Mouse (Mus musculus): ENCODE measurements around the gene Atp1a4.

Atp1a4 gene

DNA sequence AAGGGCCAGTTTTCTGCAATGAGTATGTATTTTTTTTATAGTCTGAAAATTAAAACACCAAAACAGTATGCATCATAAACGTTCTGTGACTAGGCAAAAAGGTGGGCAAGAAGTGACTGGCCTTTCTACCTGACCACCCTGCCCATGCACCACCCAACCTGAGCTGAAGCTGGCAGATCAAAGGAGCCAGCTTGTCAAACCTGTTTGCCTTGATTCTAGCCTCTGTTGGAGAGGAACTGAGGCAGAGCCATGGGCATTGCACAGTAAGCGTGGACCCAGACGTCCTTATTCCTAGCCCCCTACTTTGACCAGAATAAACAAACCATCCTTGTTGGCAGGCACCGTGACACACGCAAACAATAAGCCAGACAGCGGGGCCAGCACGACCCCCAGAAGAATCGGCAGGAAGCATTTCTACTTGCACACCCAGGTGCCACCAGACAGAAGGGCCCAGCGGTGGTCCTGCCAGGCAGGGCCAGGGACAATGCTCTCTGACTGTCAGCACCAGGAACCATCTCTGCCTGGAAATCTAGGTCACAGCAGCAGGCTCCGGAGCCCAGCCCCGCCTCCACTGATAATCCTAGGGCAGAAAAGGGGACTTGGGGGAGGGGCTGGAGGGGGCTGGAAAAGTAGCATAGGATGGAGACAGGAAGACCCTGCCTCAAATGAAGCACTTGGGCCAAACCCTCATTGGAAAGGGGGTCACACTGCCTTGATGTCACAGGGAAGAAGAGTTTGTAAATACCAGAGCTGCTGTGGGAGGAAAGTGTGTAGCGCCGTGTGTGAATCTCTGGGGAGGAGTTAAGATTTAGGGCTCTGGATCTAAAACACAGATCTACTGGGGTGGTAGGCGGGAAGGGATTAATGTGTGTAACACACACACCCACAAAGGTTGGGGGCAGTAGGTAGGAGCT lies 56.0 kb downstream of the Atp1a4 start:
- Histone ChIP-seq H3K27me3 (ENCODE audit: insufficient read depth, low read length) (peaks cover 6% of the 10 kb centered on the region), H3K4me1 (replicated peaks; ENCODE audit: low read depth, low read length) (peaks cover 74% of the 10 kb centered on the region), H3K9me3 (ENCODE audit: low read length) (no peaks in the 10 kb centered on the region), H3K36me3 (ENCODE audit: insufficient read depth, low read length) (peaks cover 49% of the 10 kb centered on the region), H3K4me3 (replicated peaks; ENCODE audit: low read length) (peak overlapping the region; percentile 7; the same call in 1 of the 2 replicates)
- TF ChIP-seq CTCF (conservative IDR thresholded peaks at IDR 0.05; ENCODE audit: low read length) = no peak
- TF ChIP-seq POU5F1 (IDR thresholded peaks at IDR 0.05; ENCODE audit: borderline replicate concordance, low read length) = no peak
- no peak for TF ChIP-seq NANOG (IDR thresholded peaks at IDR 0.05; ENCODE audit: borderline replicate concordance, low read length)

- TF ChIP-seq CTCF (conservative IDR thresholded peaks at IDR 0.05; ENCODE audit: low read length) (no peak), NANOG (IDR thresholded peaks at IDR 0.05; ENCODE audit: borderline replicate concordance, low read length) (no peak), POU5F1 (IDR thresholded peaks at IDR 0.05; ENCODE audit: borderline replicate concordance, low read length) (no peak)
- Histone ChIP-seq H3K9me3 (ENCODE audit: low read length) (no peaks in the 10 kb centered on the region), H3K27me3 (ENCODE audit: insufficient read depth, low read length) (peaks cover 6% of the 10 kb centered on the region), H3K36me3 (ENCODE audit: insufficient read depth, low read length) (peaks cover 62% of the 10 kb centered on the region), H3K4me1 (replicated peaks; ENCODE audit: low read depth, low read length) (peaks cover 66% of the 10 kb centered on the region), H3K4me3 (replicated peaks; ENCODE audit: low read length) (no peak overlapping the region)
Observed at GRCm38 (mm10) chr1:172200871-172201447, 57.3 kb downstream of the Atp1a4 start.

GRCm38 (mm10) chr1:172200161-172200560 lies 58.1 kb downstream of the Atp1a4 start:
- H3K9me3 ChIP-seq (ENCODE audit: low read length) = no peaks in the 10 kb centered on the region

DNA sequence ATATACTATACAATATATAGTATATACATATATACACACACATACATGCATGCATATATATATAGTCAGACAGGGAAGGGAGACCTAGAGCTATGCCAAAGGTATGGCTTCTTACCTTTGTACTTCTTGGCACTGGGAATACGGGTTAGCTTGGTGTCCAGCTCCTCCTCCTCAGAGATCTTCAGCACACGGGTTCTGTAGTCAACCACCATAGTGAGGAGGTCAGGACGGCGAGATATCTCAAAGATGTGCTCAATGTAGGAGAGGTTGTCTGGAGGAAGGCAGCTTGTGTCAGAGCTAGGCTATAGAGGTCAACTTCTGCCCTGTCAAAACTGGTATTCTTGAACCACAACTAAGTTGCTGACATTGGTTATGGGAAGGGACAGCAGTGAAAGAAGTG lies 59.2 kb downstream of the Atp1a4 start:
- no peak overlapping the region for H3K4me3 ChIP-seq (replicated peaks; ENCODE audit: low read length)
- no peaks in the 10 kb centered on the region for H3K27me3 ChIP-seq (ENCODE audit: insufficient read depth, low read length)
- no peaks in the 10 kb centered on the region for H3K9me3 ChIP-seq (ENCODE audit: low read length)
- H3K36me3 ChIP-seq (ENCODE audit: insufficient read depth, low read length) = peaks cover 82% of the 10 kb centered on the region
- peaks cover 66% of the 10 kb centered on the region for H3K4me1 ChIP-seq (replicated peaks; ENCODE audit: low read depth, low read length)
- TF ChIP-seq POU5F1 (IDR thresholded peaks at IDR 0.05; ENCODE audit: borderline replicate concordance, low read length) = no peak
- TF ChIP-seq CTCF (conservative IDR thresholded peaks at IDR 0.05; ENCODE audit: low read length) = no peak
- no peak for TF ChIP-seq NANOG (IDR thresholded peaks at IDR 0.05; ENCODE audit: borderline replicate concordance, low read length)

More at GRCm38 (mm10) chr1:172200161-172200560, 58.1 kb downstream of the Atp1a4 start:
- Histone ChIP-seq H3K36me3 (ENCODE audit: insufficient read depth, low read length) (peaks cover 70% of the 10 kb centered on the region), H3K27me3 (ENCODE audit: insufficient read depth, low read length) (no peaks in the 10 kb centered on the region), H3K4me1 (replicated peaks; ENCODE audit: low read depth, low read length) (peaks cover 66% of the 10 kb centered on the region), H3K4me3 (replicated peaks; ENCODE audit: low read length) (no peak overlapping the region)
- no peak for TF ChIP-seq POU5F1 (IDR thresholded peaks at IDR 0.05; ENCODE audit: borderline replicate concordance, low read length)
- TF ChIP-seq NANOG (IDR thresholded peaks at IDR 0.05; ENCODE audit: borderline replicate concordance, low read length) = no peak
- no peak for TF ChIP-seq CTCF (conservative IDR thresholded peaks at IDR 0.05; ENCODE audit: low read length)

DNA sequence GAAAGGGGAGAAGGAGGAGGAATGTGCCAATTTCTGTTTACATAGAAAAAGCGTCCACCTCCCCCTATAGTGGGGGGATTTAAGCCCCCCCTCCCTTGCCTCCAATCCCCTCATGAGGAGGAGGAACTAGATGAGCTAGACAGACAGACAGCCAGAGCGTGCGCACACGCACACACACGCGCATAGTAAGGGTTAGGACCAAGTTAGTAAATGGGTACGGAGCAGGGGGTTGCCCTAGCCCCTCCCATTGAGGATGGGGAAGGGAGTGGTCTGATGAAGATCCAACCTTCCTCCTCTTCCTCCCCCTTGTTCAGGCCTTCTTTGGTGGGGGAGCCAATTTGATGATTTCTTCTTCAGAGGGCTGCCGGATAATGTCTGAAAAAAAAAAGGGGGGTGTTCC lies 59.9 kb downstream of the Atp1a4 start:
- TF ChIP-seq CTCF (conservative IDR thresholded peaks at IDR 0.05; ENCODE audit: low read length) = no peak
- no peak for TF ChIP-seq NANOG (IDR thresholded peaks at IDR 0.05; ENCODE audit: borderline replicate concordance, low read length)
- TF ChIP-seq POU5F1 (IDR thresholded peaks at IDR 0.05; ENCODE audit: borderline replicate concordance, low read length) = no peak
- peaks cover 65% of the 10 kb centered on the region for H3K4me1 ChIP-seq (replicated peaks; ENCODE audit: low read depth, low read length)
- H3K27me3 ChIP-seq (ENCODE audit: insufficient read depth, low read length) = no peaks in the 10 kb centered on the region
- H3K4me3 ChIP-seq (replicated peaks; ENCODE audit: low read length) = no peak overlapping the region
- H3K36me3 ChIP-seq (ENCODE audit: insufficient read depth, low read length) = peaks cover 88% of the 10 kb centered on the region
- H3K9me3 ChIP-seq (ENCODE audit: low read length) = no peaks in the 10 kb centered on the region

- no peak overlapping the region for H3K4me3 ChIP-seq (replicated peaks; ENCODE audit: low read length)
- H3K9me3 ChIP-seq (ENCODE audit: low read length) = no peaks in the 10 kb centered on the region
- no peaks in the 10 kb centered on the region for H3K27me3 ChIP-seq (ENCODE audit: insufficient read depth, low read length)
- peaks cover 60% of the 10 kb centered on the region for H3K4me1 ChIP-seq (replicated peaks; ENCODE audit: low read depth, low read length)
- H3K36me3 ChIP-seq (ENCODE audit: insufficient read depth, low read length) = peaks cover 88% of the 10 kb centered on the region
- TF ChIP-seq POU5F1 (IDR thresholded peaks at IDR 0.05; ENCODE audit: borderline replicate concordance, low read length) (no peak), NANOG (IDR thresholded peaks at IDR 0.05; ENCODE audit: borderline replicate concordance, low read length) (no peak), CTCF (conservative IDR thresholded peaks at IDR 0.05; ENCODE audit: low read length) (no peak)
Observed at GRCm38 (mm10) chr1:172197851-172198250, 60.4 kb downstream of the Atp1a4 start.

DNA sequence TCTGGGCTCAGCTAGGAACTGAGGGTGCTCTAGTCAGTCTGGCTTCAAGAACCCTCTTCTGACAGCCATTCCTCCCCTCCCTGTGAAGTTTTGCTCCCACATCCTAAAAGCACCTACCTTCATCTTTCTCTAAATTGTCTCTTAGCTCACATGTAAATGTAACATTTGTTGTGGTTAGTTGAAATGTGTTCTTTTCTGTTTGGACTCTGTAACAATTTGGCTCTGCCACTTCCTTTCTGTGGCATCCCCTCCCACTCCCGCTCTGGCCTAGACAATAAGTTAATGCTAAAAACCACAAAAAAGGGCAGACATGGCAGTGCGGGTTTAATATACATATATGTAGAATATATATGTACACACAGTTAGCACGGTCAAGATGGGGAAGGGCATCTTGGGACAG lies 61.1 kb downstream of the Atp1a4 start:
- Histone ChIP-seq H3K4me1 (replicated peaks; ENCODE audit: low read depth, low read length) (peaks cover 53% of the 10 kb centered on the region), H3K27me3 (ENCODE audit: insufficient read depth, low read length) (no peaks in the 10 kb centered on the region), H3K9me3 (ENCODE audit: low read length) (no peaks in the 10 kb centered on the region), H3K36me3 (ENCODE audit: insufficient read depth, low read length) (peaks cover 92% of the 10 kb centered on the region), H3K4me3 (replicated peaks; ENCODE audit: low read length) (no peak overlapping the region)
- no peak for TF ChIP-seq POU5F1 (IDR thresholded peaks at IDR 0.05; ENCODE audit: borderline replicate concordance, low read length)
- TF ChIP-seq NANOG (IDR thresholded peaks at IDR 0.05; ENCODE audit: borderline replicate concordance, low read length) = no peak
- TF ChIP-seq CTCF (conservative IDR thresholded peaks at IDR 0.05; ENCODE audit: low read length) = no peak

- Histone ChIP-seq H3K36me3 (ENCODE audit: insufficient read depth, low read length) (peaks cover 92% of the 10 kb centered on the region), H3K4me1 (replicated peaks; ENCODE audit: low read depth, low read length) (peaks cover 29% of the 10 kb centered on the region), H3K9me3 (ENCODE audit: low read length) (peaks cover 15% of the 10 kb centered on the region), H3K4me3 (replicated peaks; ENCODE audit: low read length) (no peak overlapping the region), H3K27me3 (ENCODE audit: insufficient read depth, low read length) (no peaks in the 10 kb centered on the region)
- TF ChIP-seq NANOG (IDR thresholded peaks at IDR 0.05; ENCODE audit: borderline replicate concordance, low read length) (no peak), CTCF (conservative IDR thresholded peaks at IDR 0.05; ENCODE audit: low read length) (no peak), POU5F1 (IDR thresholded peaks at IDR 0.05; ENCODE audit: borderline replicate concordance, low read length) (no peak)
Observed at GRCm38 (mm10) chr1:172194435-172194834, 63.8 kb downstream of the Atp1a4 start.
